19 mouse cellular contexts compared by ENCODE assay signal in the genomic region with DNA sequence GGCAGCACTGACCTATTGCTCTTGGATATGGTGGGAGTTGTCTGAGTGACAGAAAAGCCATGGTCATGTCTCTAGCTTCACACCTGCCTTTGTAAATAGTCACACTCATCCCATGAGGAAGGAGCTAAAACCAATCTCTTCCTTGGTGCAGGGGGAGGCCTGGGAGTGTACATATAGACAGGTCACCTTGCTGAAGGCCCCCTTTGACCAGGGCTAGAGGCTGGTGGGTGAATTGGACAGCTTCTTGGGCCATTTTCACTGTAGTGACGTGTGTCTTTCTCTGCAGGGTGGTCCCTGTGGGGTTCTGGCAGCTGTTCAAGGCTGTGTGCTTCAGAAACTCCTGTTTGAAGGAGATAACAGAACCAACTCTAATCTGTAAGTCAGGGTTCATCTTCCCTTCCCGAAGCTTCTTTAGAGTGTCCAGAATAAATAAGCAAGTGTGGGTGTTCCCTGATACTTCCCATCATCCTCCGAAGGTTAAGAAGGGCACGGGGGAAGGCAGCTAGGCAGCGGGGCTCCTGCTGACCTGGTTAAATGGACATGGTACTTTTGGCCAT.
A peak's percentile ranks its signal among the peaks of the same experiment; 100 is the strongest.
DNase-seq lines count a peak whose midpoint lies in the region; ATAC-seq and TF ChIP-seq lines count a peak whose summit lies in the region.
"Had no signal": no experiment of that assay in that cellular context is flagged by ENCODE, and none has a peak within 500 bp of the region (broad histone marks: within the 10 kb centered on the region; RNA-seq: fewer than 3 reads in every experiment).

No protein-coding gene starts in this region.

- no peak for DNase-seq in stomach, postnatal 0 days (ENCODE audit: low spot score)
- DNase-seq in adrenal gland, adult (ENCODE audit: inconsistent age in 2 of 2, low spot score in 1 of 2), result no peak
- no peak for DNase-seq in embryonic facial prominence, embryonic 10.5 days (ENCODE audit: low spot score)
- DNase-seq in urinary bladder, postnatal 10 days (ENCODE audit: low spot score), result no peak
- DNase-seq: adrenal gland, postnatal 10 days; gastrocnemius, postnatal 36 days; heart, postnatal 36 days; kidney, adult 2 months; kidney, postnatal 4 days; lung, adult 18-20 months; lung, postnatal 36 days; right cerebral cortex, postnatal 4 days had no signal

- H3K36me3 ChIP-seq in stomach, embryonic 15.5 days, result no peaks in the 10 kb centered on the region
- H3K36me3 ChIP-seq in stomach, postnatal 0 days (ENCODE audit: control insufficient read depth, insufficient read depth, low read length), result no peaks in the 10 kb centered on the region
- peaks cover 43% of the 10 kb centered on the region for H3K36me3 ChIP-seq in embryonic facial prominence, embryonic 10.5 days (replicated peaks)
- H3K36me3 ChIP-seq: G1E; heart, embryonic 12.5 days; midbrain, embryonic 15.5 days had no signal

- WGBS in stomach, embryonic 15.5 days, result 72% methylated on average over 5 of the region's 5 CpGs
- WGBS in stomach, postnatal 0 days, result 82% methylated on average over 5 of the region's 5 CpGs
- 91% methylated on average over 5 of the region's 5 CpGs for WGBS in embryonic facial prominence, embryonic 10.5 days

- H3K27me3 ChIP-seq in stomach, embryonic 15.5 days (replicated peaks), result no peaks in the 10 kb centered on the region
- no peaks in the 10 kb centered on the region for H3K27me3 ChIP-seq in stomach, postnatal 0 days (ENCODE audit: control insufficient read depth, insufficient read depth, low read length)
- no peaks in the 10 kb centered on the region for H3K27me3 ChIP-seq in embryonic facial prominence, embryonic 10.5 days (replicated peaks; ENCODE audit: low read depth, poor library complexity, severe bottlenecking)
- H3K27me3 ChIP-seq: midbrain, embryonic 15.5 days had no signal

- no peak for TF ChIP-seq CTCF in stomach, postnatal 0 days (IDR thresholded peaks at IDR 0.05; ENCODE audit: low read depth)

- H3K27ac ChIP-seq in stomach, embryonic 15.5 days, result no peak overlapping the region
- H3K27ac ChIP-seq in stomach, postnatal 0 days (replicated peaks), result no peak overlapping the region
- no peak overlapping the region for H3K27ac ChIP-seq in embryonic facial prominence, embryonic 10.5 days (replicated peaks)
- H3K27ac ChIP-seq: midbrain, embryonic 15.5 days had no signal

- H3K4me3 ChIP-seq in stomach, embryonic 15.5 days (replicated peaks), result no peak overlapping the region
- no peak overlapping the region for H3K4me3 ChIP-seq in stomach, postnatal 0 days (ENCODE audit: low read depth, low read length)
- no peak overlapping the region for H3K4me3 ChIP-seq in embryonic facial prominence, embryonic 10.5 days
- H3K4me3 ChIP-seq: heart, embryonic 12.5 days; midbrain, embryonic 15.5 days had no signal

- no peaks in the 10 kb centered on the region for H3K4me1 ChIP-seq in stomach, embryonic 15.5 days
- H3K4me1 ChIP-seq in stomach, postnatal 0 days (replicated peaks; ENCODE audit: control insufficient read depth, insufficient read depth), result no peaks in the 10 kb centered on the region
- H3K4me1 ChIP-seq in embryonic facial prominence, embryonic 10.5 days, result peaks cover 23% of the 10 kb centered on the region
- H3K4me1 ChIP-seq: midbrain, embryonic 15.5 days had no signal

- peak; percentile 69; the same call in 1 of the 2 replicates for ATAC-seq in stomach, embryonic 15.5 days (ENCODE audit: insufficient read depth, low FRiP score, low read depth)
- no peak for ATAC-seq in stomach, postnatal 0 days (ENCODE audit: low FRiP score, low TSS enrichment)
- ATAC-seq in erythroid progenitor cell, adult 5-6 weeks (replicated peaks; ENCODE audit: low FRiP score, poor library complexity, severe bottlenecking), result peak; percentile 76
- ATAC-seq in megakaryocyte, adult 5-6 weeks (ENCODE audit: poor library complexity, severe bottlenecking), result 0 out of 2 replicates have a peak, but pooled peaks have one; percentile 18
- ATAC-seq: hindbrain, embryonic 16.5 days; midbrain, embryonic 15.5 days had no signal

- H3K9me3 ChIP-seq in stomach, embryonic 15.5 days, result no peaks in the 10 kb centered on the region
- H3K9me3 ChIP-seq in stomach, postnatal 0 days (ENCODE audit: control insufficient read depth, low read length), result no peaks in the 10 kb centered on the region
- no peaks in the 10 kb centered on the region for H3K9me3 ChIP-seq in embryonic facial prominence, embryonic 10.5 days
- H3K9me3 ChIP-seq: G1E; heart, embryonic 12.5 days; midbrain, embryonic 15.5 days had no signal

- no peak overlapping the region for H3K9ac ChIP-seq in stomach, embryonic 15.5 days
- no peak overlapping the region for H3K9ac ChIP-seq in stomach, postnatal 0 days (ENCODE audit: low read length)
- H3K9ac ChIP-seq: heart, embryonic 12.5 days; midbrain, embryonic 15.5 days had no signal

- no peak overlapping the region for H3K4me2 ChIP-seq in stomach, embryonic 15.5 days
- H3K4me2 ChIP-seq in stomach, postnatal 0 days (replicated peaks; ENCODE audit: low read depth), result no peak overlapping the region
- H3K4me2 ChIP-seq: heart, embryonic 12.5 days; midbrain, embryonic 15.5 days had no signal

- no peak for TF ChIP-seq EP300 in stomach, postnatal 0 days (optimal IDR thresholded peaks at IDR 0.05)
